Mouse (Mus musculus) lung, adult 2 months (tissue): ENCODE data around the gene Gh. TPM values are rescaled to one million over a fixed set of nuclear protein-coding genes. Genes with fewer than 3 reads are reported as not detected.

Source experiments
- DNase-seq: peaks from one replicate; pipeline ENCODE4 v3.0.0; 2022
- H3K4me1 ChIP-seq: fragments of 200-500 bp; 2 replicates; pipeline ENCODE4 v1.6.1; 2011; ENCODE audit warnings: low read length; ENCODE audit not compliant: control insufficient read depth, insufficient read depth
- H3K4me3 ChIP-seq: fragments of 200-500 bp; replicated peaks from 2 replicates; pipeline ENCODE3; 2011; ENCODE audit warnings: low read depth, mild to moderate bottlenecking, control low read depth, low read length; ENCODE audit errors: extremely low read depth
- CTCF ChIP-seq: fragments of 200-500 bp; IDR thresholded peaks from 2 replicates; pipeline ENCODE4 v1.5.1; 2011; ENCODE audit warnings: mild to moderate bottlenecking, low read length, control low read depth; ENCODE audit not compliant: insufficient read depth
- POLR2A ChIP-seq: fragments of 200-500 bp; IDR thresholded peaks from 2 replicates; pipeline ENCODE4 v1.6.1; 2011; ENCODE audit warnings: low read depth, mild to moderate bottlenecking, control low read depth, low read length, borderline replicate concordance; ENCODE audit errors: extremely low read depth
- WGBS: fragments of 180-500 bp; shearing (Covaris S2); methylation state at CpG from one replicate; pipeline ENCODE4 v1.1.7; 2018; 5-methylcytosine and 5-hydroxymethylcytosine counted together
- polyA plus RNA-seq: library from polyadenylated mRNA; depleted of rRNA; stranded (reverse); fragments of >200 nt; gene quantifications from 2 replicates; pipeline ENCODE4 v1.2.3, GENCODE M21; 2012; rRNA removed

Gh gene
- polyA plus RNA-seq, 1 experiment: 0.19 TPM

DNA sequence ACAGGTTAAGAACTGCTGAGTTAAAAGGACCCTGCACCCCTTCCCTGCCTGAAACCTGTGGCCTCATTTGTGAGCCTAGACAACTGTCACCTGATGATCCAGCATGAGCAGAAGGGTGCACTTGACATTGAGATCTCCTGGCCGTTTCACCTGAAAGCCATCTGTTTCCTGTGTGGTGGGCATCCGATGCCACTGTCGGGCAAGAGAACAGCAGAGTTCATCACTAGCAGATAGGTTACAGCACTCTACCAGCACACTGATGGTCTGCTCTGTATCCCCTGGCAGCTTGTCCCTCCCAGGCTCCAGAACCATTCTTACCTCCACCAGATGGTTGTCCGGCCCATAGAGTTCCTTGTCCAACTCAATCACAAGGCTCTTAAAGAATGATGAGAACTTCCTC, 36.1 kb downstream of the Gh start:
- Histone ChIP-seq H3K4me1 (peaks cover 23% of the 10 kb centered on the region), H3K4me3 (no peak overlapping the region)
- 69% methylated on average over 4 of the region's 4 CpGs for WGBS
- DNase-seq: no peak
- TF ChIP-seq CTCF: no peak
- no peak for TF ChIP-seq POLR2A

DNA sequence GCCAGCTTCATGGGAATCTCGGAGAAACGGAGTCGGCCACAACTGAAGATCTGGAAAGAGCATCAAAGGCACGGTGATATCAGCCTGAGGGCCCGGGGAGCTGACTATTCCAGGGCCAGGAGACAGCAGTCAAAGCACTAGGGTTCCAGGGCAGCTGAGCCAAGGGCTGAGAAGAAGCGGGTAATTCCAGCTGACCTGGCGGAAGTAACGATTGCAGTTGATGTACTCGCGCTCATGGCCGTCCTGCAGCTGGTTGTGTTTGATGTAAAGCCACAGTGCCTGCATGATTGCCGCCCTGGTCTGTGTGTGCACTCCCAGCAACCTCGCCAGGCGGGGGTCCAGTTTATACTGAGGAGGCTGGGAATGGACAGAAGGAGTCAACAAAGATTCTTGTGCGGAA, 36.7 kb downstream of the Gh start:
- no peak for DNase-seq
- TF ChIP-seq POLR2A (no peak), CTCF (no peak)
- Histone ChIP-seq H3K4me3 (no peak overlapping the region), H3K4me1 (peaks cover 19% of the 10 kb centered on the region)
- WGBS: 82% methylated on average over 15 of the region's 15 CpGs

DNA sequence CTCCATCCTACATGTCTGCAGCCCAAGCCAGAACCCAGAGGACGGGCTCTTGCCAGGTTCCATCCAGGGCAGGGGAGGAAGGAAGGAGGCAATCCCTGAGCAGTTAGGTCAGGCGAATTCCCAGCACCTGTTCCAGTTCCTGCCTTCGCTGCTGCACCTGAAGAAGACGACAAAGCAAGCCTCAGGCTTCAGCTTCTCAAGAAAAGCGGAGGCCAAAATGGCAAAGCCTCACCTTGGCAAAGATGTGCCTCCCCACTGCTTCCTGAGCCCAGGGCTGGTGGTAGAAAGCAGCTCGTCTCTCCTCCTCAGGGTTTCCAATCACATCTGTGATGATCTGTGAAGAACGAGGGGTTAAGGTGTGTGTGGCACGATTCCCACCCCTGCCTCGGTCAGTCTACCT, 37.7 kb downstream of the Gh start:
- TF ChIP-seq CTCF (no peak), POLR2A (no peak)
- WGBS: 80% methylated on average over 9 of the region's 9 CpGs
- H3K4me3 ChIP-seq: no peak overlapping the region
- DNase-seq: no peak
- peaks cover 15% of the 10 kb centered on the region for H3K4me1 ChIP-seq

DNA sequence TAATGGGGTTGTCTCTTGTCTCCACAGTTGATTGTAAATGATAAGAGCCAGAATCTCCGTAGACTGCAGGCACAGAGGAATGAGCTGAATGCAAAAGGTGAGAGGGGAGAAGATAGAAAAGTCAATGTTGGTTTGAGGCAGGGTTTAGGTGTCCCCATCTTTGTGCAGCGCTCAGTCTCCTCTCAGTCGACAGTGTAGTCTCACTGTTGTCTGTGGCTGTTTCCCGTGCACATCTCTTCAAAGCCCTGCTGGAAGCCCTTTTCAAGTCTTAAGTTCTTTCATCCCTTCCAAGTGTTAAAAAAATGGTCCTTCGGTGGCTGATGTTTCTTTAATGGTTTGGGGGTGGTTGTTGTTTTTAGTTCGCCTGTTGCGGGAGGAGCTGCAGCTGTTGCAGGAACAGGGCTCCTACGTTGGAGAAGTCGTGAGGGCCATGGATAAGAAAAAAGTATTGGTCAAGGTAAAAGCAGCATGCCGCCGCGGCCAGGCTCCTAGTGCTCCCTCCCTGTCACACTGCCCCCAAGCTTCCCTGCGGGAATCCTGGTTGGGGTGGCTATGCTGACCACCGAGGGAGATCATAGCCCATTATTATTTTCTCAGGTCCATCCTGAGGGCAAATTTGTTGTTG, 40.7 kb downstream of the Gh start:
- Histone ChIP-seq H3K4me1 (no peaks in the 10 kb centered on the region; the same call in 1 of the 2 replicates), H3K4me3 (no peak overlapping the region)
- no peak for TF ChIP-seq CTCF
- TF ChIP-seq POLR2A: no peak
- WGBS: 69% methylated on average over 14 of the region's 14 CpGs
- DNase-seq: no peak

DNA sequence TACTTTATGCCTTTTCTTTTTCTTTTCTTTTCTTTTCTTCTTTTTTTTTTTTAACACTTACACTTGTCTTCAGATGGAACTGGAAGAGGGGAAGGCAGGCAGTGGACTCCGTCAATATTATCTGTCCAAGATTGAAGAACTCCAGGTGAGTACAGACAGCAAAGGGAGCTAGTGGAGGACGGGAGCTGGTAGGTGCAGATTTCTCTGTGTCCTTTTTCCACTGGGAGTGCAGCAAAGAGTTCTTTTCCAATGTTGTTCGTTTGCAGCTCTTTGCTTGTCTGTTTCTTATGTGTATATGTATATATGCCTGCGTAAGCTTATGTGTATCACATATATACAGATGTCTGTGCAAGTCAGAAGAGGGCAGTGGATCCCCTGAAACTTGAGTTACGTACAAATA, 44.9 kb downstream of the Gh start:
- Histone ChIP-seq H3K4me1 (no peaks in the 10 kb centered on the region; the same call in 1 of the 2 replicates), H3K4me3 (peak overlapping the region; percentile 92)
- no peak for TF ChIP-seq POLR2A
- no peak for TF ChIP-seq CTCF
- no peak for DNase-seq
- WGBS: 59% methylated on average over 5 of the region's 5 CpGs

DNA sequence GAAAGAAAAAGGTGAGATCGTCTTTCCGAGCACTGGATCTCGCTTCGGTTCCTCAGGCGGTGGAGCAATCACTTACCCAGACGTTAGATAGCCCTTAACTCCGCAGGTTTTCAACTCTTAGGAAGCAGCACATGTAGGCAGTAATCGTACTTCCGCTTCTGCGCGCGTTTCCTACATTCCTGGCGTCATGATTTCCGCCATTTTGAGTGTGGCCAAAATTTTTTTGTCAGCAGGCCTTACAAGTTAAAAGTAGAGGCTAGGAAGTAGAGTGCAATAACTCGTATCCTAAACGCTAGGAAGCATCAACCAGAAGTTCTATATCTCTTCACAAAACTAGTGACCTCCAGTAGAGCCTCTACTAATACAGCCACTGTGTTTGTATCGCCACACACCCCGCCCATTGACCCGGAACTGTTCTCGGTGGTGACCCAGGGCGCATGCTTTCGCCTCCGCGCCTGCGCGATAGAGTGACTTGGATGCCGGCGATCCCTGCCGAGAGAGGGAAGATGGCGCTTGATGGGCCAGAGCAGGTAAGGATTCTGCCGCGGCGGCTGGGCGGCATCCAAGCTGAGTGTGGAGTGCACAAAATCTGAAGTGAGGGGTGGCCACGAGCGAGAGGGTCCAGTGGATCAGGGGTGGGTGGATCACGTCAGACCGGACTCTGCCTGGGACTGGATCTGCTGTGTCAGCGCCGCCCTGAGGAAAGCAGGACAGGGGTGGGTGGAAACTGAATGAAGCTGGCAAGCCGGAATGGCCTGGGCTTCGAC, 45.8 kb downstream of the Gh start, which contains the start of the genes Ftsj3 and Psmc5:
Gene Ftsj3 (minus strand): TSS at position 395 of the 767 bp plus-strand sequence.
Gene Psmc5 (plus strand): TSS at position 470 of the 767 bp plus-strand sequence.
- TF ChIP-seq CTCF (no peak), POLR2A (peak; percentile 82)
- under 1% methylated on average over 42 of the region's 42 CpGs for WGBS
- Histone ChIP-seq H3K4me1 (no peaks in the 10 kb centered on the region; the same call in 1 of the 2 replicates), H3K4me3 (peak within 1 kb of the TSS; percentile 92)
- DNase-seq: peak; percentile 98

DNA sequence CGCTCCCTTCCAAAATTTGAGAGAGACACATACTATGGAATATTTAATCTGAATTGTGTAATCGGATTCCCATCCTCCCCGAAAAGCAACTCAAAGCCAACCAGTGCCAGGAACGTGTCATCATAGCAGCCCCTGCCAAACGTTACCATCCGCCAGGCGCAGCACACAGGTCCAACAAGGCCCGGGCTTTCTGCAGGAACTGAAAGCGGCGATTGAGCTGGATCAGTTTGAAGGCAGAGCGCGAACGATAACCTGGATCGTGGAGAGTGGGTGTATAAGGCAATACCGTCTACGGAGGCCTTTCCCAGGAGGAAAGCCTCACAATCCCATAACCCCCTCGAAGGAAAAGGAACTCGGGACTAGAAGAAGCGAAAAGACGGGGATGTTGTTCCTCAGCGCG, 46.5 kb downstream of the Gh start:
- peak overlapping the region; percentile 92 for H3K4me3 ChIP-seq
- no peak for TF ChIP-seq CTCF
- no peak for TF ChIP-seq POLR2A
- no peak for DNase-seq
- no peaks in the 10 kb centered on the region; the same call in 1 of the 2 replicates for H3K4me1 ChIP-seq
- WGBS: 1% methylated on average over 22 of the region's 22 CpGs

DNA sequence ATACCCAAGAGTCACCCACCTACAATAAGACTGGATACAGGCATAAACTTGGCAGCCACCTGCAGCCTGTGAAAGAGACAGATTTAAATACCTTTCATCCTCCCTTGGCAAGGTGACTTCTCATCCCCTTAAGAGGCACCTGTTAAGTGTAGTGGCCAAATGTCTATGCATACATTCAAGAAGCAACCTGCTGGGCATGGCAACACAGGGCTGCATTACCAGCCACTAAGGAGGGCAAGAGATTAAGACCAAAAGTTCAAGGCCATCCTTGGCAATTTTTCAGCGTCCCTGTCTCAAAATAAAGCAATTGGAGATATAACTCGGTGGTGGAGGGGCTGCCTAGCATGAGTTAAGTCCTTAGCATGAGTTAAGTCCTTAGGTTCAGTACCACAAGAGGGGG, 46.9 kb downstream of the Gh start:
- DNase-seq: no peak
- Histone ChIP-seq H3K4me3 (no peak overlapping the region), H3K4me1 (no peaks in the 10 kb centered on the region; the same call in 1 of the 2 replicates)
- WGBS: 22% methylated on average over 2 of the region's 2 CpGs
- TF ChIP-seq POLR2A: no peak
- TF ChIP-seq CTCF: no peak

Other genes with a start within 250 kb of the Gh start
- gene Taco1, start 235.8 kb downstream of the Gh start, polyA plus RNA-seq: 9.3 and 9.7 TPM in 2 replicates
- gene Map3k3, start 217.3 kb downstream of the Gh start, polyA plus RNA-seq: 52.6 and 61.6 TPM in 2 replicates
- not detected in 2 replicates for gene Gm10840, start 141.0 kb downstream of the Gh start, polyA plus RNA-seq
- gene Limd2, start 141.0 kb downstream of the Gh start, polyA plus RNA-seq: 72.7 and 114 TPM in 2 replicates
- 24.5 and 33.3 TPM in 2 replicates for gene Strada, start 99.7 kb downstream of the Gh start, polyA plus RNA-seq
- gene Ccdc47, start 85.5 kb downstream of the Gh start, polyA plus RNA-seq: 12.8 and 21.5 TPM in 2 replicates
- gene Ddx42, start 84.9 kb downstream of the Gh start, polyA plus RNA-seq: 8.8 and 13.3 TPM in 2 replicates
- 7.0 and 10.0 TPM in 2 replicates for gene Ftsj3, start 45.8 kb downstream of the Gh start, polyA plus RNA-seq
- 28.4 and 50.0 TPM in 2 replicates for gene Psmc5, start 45.7 kb downstream of the Gh start, polyA plus RNA-seq
- gene Smarcd2, start 28.9 kb downstream of the Gh start, polyA plus RNA-seq: 107 and 125 TPM in 2 replicates
- gene Tcam1, start 25.2 kb downstream of the Gh start, polyA plus RNA-seq: 0.05 and 0.06 TPM in 2 replicates
- 25.7 and 45.9 TPM in 2 replicates for gene Cd79b, start 12.9 kb upstream of the Gh start, polyA plus RNA-seq
- 1.1 and 4.2 TPM in 2 replicates for gene Scn4a, start 51.4 kb upstream of the Gh start, polyA plus RNA-seq
- 27.3 and 30.4 TPM in 2 replicates for gene Prr29, start 63.6 kb upstream of the Gh start, polyA plus RNA-seq
- 294 and 318 TPM in 2 replicates for gene Icam2, start 86.2 kb upstream of the Gh start, polyA plus RNA-seq
- 23.0 and 28.7 TPM in 2 replicates for gene Ern1, start 186.0 kb upstream of the Gh start, polyA plus RNA-seq